Mouse (Mus musculus) ES-Bruce4 (cell line): ENCODE measurements at regions not wholly inside any gene's neighbourhood (a gene's known extent, or its start where the extent isn't known, plus 50 kb on each side); places are given as distances from the start of the nearest gene placed in this dataset.

Source experiments
- H3K27ac ChIP-seq: 2 replicates; pipeline ENCODE4 v1.5.1; 2012; ENCODE audit warnings: low read length, inconsistent platforms; ENCODE audit not compliant: insufficient read depth
- H3K27me3 ChIP-seq: 2 replicates; pipeline ENCODE4 v1.6.1; 2012; ENCODE audit warnings: mild to moderate bottlenecking, low read length, inconsistent platforms; ENCODE audit not compliant: control insufficient read depth, poor library complexity, insufficient read depth, severe bottlenecking
- H3K36me3 ChIP-seq: 2 replicates; pipeline ENCODE4 v1.6.1; 2012; ENCODE audit warnings: inconsistent platforms, mild to moderate bottlenecking, low read length, moderate library complexity; ENCODE audit not compliant: control insufficient read depth, poor library complexity, insufficient read depth, severe bottlenecking
- H3K4me1 ChIP-seq: one replicate; pipeline ENCODE4 v1.8.1; 2011; ENCODE audit warnings: low read length; ENCODE audit not compliant: control insufficient read depth, insufficient read depth
- H3K4me3 ChIP-seq: 2 replicates; pipeline ENCODE4 v1.5.1; 2011; ENCODE audit warnings: low read depth, mild to moderate bottlenecking, low read length
- H3K9ac ChIP-seq: 2 replicates; pipeline ENCODE4 v1.6.1; 2012; ENCODE audit warnings: low read depth, mild to moderate bottlenecking, inconsistent platforms; ENCODE audit not compliant: poor library complexity, severe bottlenecking
- H3K9me3 ChIP-seq: replicated peaks from 2 replicates; pipeline ENCODE4 v1.6.1; 2012; ENCODE audit warnings: mild to moderate bottlenecking, low read length, inconsistent platforms; ENCODE audit not compliant: control insufficient read depth, poor library complexity, insufficient read depth, severe bottlenecking
- CTCF ChIP-seq: IDR thresholded peaks from one replicate; pipeline ENCODE4 v1.8.1; 2011; ENCODE audit warnings: low read depth, low read length
- EP300 ChIP-seq: IDR thresholded peaks from 2 replicates; pipeline ENCODE4 v1.6.1; 2011; ENCODE audit warnings: low read depth, low read length; ENCODE audit not compliant: insufficient read depth
- POLR2A ChIP-seq: IDR thresholded peaks from one replicate; pipeline ENCODE4 v1.8.1; 2011; ENCODE audit warnings: low read length; ENCODE audit not compliant: insufficient read depth

- Histone ChIP-seq H3K9ac (no peak overlapping the region), H3K4me3 (no peak overlapping the region), H3K9me3 (no peaks in the 10 kb centered on the region), H3K27me3 (no peaks in the 10 kb centered on the region), H3K4me1 (no peaks in the 10 kb centered on the region), H3K36me3 (no peaks in the 10 kb centered on the region), H3K27ac (no peak overlapping the region)
- TF ChIP-seq CTCF, result no peak
- no peak for TF ChIP-seq POLR2A
- no peak for TF ChIP-seq EP300
These were observed 115.3 kb upstream of the Atp6ap2 start for GRCm38 (mm10) chrX:12472296-12472695.

GRCm38 (mm10) chrX:12479207-12479606 is 108.4 kb upstream of the Atp6ap2 start:
- H3K27ac ChIP-seq, result no peak overlapping the region
- no peaks in the 10 kb centered on the region for H3K27me3 ChIP-seq

GRCm38 (mm10) chrX:12490957-12491356 is 96.6 kb upstream of the Atp6ap2 start:
- no peak overlapping the region for H3K9ac ChIP-seq
- TF ChIP-seq POLR2A (no peak), CTCF (no peak), EP300 (no peak)
- no peak overlapping the region for H3K4me3 ChIP-seq
- H3K36me3 ChIP-seq, result no peaks in the 10 kb centered on the region
- H3K9me3 ChIP-seq, result no peaks in the 10 kb centered on the region
- no peaks in the 10 kb centered on the region for H3K4me1 ChIP-seq
- no peaks in the 10 kb centered on the region for H3K27me3 ChIP-seq
- no peak overlapping the region for H3K27ac ChIP-seq

More at GRCm38 (mm10) chrX:12479207-12479606, 108.4 kb upstream of the Atp6ap2 start:
- Histone ChIP-seq H3K9ac (no peak overlapping the region), H3K9me3 (no peaks in the 10 kb centered on the region), H3K4me1 (no peaks in the 10 kb centered on the region), H3K36me3 (no peaks in the 10 kb centered on the region), H3K4me3 (no peak overlapping the region)
- TF ChIP-seq EP300 (no peak), CTCF (no peak), POLR2A (no peak)

- no peaks in the 10 kb centered on the region for H3K4me1 ChIP-seq
- H3K27me3 ChIP-seq, result no peaks in the 10 kb centered on the region
- H3K9ac ChIP-seq, result no peak overlapping the region
- H3K36me3 ChIP-seq, result no peaks in the 10 kb centered on the region
- no peak overlapping the region for H3K27ac ChIP-seq
- no peaks in the 10 kb centered on the region for H3K9me3 ChIP-seq
- TF ChIP-seq CTCF (no peak), POLR2A (no peak), EP300 (no peak)
- no peak overlapping the region for H3K4me3 ChIP-seq
These were observed 94.4 kb upstream of the Atp6ap2 start for GRCm38 (mm10) chrX:12493216-12493615.

- no peak overlapping the region for H3K27ac ChIP-seq
- TF ChIP-seq POLR2A (no peak), EP300 (no peak), CTCF (no peak)
These were observed 93.7 kb upstream of the Atp6ap2 start for GRCm38 (mm10) chrX:12493916-12494315.

GRCm38 (mm10) chrX:12494535-12494934 is 93.1 kb upstream of the Atp6ap2 start:
- H3K4me1 ChIP-seq, result no peaks in the 10 kb centered on the region
- H3K9me3 ChIP-seq, result no peaks in the 10 kb centered on the region
- no peak overlapping the region for H3K27ac ChIP-seq
- H3K4me3 ChIP-seq, result no peak overlapping the region
- no peak overlapping the region for H3K9ac ChIP-seq
- H3K36me3 ChIP-seq, result no peaks in the 10 kb centered on the region
- no peaks in the 10 kb centered on the region for H3K27me3 ChIP-seq
- TF ChIP-seq CTCF (no peak), POLR2A (no peak), EP300 (no peak)

More at GRCm38 (mm10) chrX:12493916-12494315, 93.7 kb upstream of the Atp6ap2 start:
- no peaks in the 10 kb centered on the region for H3K27me3 ChIP-seq
- no peaks in the 10 kb centered on the region for H3K9me3 ChIP-seq
- no peaks in the 10 kb centered on the region for H3K36me3 ChIP-seq
- H3K4me1 ChIP-seq, result no peaks in the 10 kb centered on the region
- no peak overlapping the region for H3K9ac ChIP-seq
- no peak overlapping the region for H3K4me3 ChIP-seq
